Mouse (Mus musculus): ENCODE data around the gene Zbtb11. TPM values are rescaled to one million over a fixed set of nuclear protein-coding genes. Genes with fewer than 3 reads are reported as not detected.

The Zbtb11 gene
- 1.1 TPM in 2 replicates for polyA plus RNA-seq (2012; rRNA removed; ENCODE audit: low replicate concordance)

DNA sequence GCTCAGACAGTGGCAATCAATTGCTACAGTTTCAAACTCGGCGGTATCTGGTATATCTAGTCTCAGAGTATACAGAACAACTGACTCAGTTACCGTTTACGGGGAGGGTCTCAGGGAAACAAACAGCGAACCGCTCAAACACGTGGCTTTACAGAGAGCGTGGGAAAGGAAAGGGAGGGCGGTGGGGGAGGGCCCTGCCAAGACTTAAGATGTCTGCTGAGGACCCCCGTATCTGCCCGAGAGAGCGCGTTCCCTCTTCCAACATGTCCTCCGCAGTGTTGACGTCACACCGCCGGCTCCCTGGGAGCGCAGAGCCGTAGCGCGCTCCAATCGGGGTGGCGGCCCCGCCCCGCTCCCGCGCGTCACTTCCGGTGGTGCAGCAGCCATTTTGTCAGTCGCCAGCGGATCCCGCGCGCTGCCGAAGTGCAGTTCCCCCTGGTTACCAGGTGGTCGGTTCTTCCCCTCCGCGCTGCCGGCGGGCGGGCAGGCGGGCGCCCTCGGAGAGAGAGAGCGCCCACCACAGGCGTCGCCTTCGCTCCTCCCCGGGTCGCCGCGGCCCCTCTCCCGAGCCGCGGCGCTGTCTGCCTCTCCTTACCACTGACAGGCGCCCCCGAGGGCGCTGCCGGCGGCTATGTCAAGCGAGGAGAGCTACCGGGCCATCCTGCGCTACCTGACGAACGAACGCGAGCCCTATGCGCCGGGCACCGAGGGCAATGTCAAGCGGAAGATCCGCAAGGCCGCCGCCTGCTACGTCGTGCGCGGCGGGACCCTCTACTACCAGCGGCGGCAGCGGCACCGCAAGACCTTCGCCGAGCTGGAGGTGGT lies at the start of gene Zbtb11:
Gene Zbtb11, plus strand, starts transcription at position 453 of the 825 bp plus-strand sequence.

DNA sequence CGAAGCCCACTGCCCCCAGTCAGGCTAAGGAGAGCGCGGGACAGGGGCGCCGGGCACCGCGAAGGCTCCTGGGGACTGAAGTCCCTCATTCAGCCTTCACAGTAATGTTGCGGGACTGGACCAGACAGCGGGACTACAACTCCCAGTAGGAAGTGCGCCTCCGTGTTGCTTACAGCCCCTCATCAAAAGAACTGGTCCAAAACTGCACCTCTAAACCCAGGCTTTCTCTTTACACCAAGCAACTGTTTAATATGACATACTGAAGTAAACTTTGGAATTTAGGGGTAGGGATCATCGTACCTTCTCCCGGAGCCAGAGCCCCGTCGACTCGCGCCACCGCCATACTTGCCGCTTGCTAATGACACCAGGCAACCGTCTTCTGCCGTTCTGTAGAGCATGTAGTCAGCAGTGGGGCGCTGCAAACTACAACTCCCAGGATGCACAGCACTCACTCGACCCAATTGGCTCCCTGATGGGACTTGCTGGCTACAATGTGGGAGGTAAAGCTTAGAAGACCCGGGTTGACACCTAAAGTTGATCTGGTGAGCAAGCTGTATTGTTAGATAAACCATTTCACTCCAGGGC lies 39.1 kb upstream of the Zbtb11 start, which contains the start of gene Cep97:
Gene Cep97, minus strand, starts transcription at position 403 of the 585 bp plus-strand sequence.

DNA sequence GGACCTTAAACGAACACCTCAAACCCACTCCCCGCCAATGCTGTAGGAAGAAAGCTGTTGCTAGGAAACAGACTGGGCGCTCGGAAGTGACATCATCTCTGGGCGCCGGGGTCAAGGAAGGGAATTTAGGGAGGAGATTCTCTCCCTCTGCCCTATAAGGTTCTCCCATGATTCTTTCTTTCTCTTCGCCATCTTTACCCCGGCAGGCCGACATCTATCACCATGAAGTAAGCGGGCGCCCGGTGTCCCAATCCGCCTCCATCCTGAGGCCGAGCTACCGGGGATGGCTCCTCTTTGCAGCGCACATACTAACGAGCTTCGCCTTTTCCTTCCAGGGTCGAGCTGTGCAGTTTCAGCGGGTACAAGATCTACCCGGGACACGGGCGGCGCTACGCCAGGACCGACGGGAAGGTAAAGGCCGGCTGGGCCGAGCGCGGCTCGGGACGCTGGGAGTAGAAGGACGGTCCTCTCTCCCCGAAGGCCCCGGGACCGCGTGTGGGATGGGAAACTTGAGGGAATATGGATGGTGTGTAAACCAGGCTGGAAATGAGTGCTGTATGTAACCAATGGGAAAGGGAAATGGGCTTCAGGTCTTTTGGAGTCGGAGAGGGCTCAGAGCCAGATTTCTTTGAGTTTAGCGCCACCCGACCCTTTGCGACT lies 7.3 kb upstream of the Zbtb11 start, which contains the start of gene Rpl24:
Gene Rpl24, plus strand, starts transcription at position 64 of the 660 bp plus-strand sequence.

DNA sequence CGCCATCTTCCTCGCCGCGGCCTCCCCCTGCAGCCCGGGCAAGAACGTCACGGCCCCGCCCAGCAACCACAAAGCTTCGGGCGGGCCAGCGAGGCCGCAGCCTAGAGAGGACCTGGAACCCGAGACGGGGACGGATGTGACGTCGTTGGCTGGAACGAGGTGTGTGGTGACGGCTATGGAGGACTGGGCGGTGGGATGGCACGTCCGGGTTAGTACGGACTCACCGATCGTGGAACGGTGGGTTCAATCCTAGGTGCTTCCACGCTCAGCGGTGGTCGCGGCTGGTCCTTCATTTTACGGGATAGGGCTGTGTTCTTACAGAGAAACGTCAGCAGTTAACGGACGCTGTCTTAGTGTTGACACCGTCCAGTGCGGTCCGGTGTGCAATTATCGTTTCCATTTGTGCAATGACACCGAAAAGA lies 56.0 kb downstream of the Zbtb11 start, which contains the start of gene Pcnp:
Gene Pcnp, minus strand, starts transcription at position 79 of the 422 bp plus-strand sequence.

DNA sequence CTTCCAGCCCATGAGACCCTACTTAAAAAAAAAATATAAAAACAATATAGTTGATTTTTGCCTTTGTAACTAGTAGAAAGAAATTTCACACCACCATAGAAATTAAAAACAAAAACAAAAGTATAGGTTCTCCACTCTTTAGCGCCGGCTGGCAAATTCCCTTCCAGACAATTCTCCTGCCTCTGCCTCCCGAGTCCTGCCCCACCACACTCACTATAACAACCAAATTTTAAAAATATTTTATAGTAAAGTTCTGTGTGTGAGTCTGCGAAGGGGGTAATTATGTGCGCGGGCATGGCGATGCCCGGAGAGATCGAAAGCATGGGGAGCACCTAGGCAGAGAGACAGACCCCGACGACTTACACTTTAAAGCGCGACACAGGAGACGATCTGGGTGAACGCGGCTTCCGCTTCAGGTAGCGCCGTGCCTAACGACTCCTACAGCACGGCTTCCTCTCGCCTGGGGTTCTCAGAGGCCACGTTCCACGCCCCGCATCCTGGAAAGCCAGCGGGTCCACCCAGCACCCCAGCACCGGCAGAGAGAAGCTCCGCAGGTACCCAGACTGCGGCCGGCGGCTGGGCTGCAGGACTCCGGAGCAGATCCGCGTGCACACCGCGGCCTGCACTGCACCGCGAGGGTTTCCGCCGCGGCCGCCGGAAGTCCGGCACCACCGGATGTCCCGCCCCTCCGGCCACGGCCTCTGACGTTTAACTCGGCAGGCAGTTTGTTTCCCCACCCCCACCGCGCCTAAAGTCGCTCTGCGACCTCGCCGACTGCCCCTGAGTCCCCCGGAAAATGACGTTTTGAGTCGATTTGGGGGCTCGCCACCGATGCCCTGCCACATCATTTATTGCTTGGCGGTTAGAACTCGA lies 63.7 kb downstream of the Zbtb11 start, which contains the start of gene Trmt10c:
Gene Trmt10c, minus strand, starts transcription at position 682 of the 873 bp plus-strand sequence.

DNA sequence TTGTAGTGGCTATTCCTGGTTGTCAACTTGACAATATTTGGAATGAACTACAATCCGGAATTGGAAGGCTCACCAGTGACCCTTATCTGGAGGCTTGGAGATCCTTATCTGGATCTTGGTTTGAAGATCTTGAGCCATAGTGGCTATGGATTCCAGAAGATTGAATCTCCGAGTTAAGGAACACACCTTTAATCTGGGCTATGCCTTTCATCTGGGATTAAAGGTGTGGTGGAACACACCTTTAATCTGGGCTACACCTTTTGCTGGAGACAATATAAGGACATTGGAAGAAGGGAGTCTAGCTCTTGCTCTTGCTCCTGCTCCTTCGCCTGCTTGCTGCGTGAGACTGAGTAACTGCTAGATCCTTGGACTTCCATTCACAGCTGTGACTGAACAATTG lies 74.4 kb downstream of the Zbtb11 start, which contains the start of gene Senp7:
Gene Senp7, plus strand, starts transcription at position 301 of the 400 bp plus-strand sequence.

Other genes starting within 250 kb of the Zbtb11 start
- 44.9 and 72.7 TPM in 2 replicates for gene Nfkbiz, start 135.0 kb upstream of the Zbtb11 start, polyA plus RNA-seq (2012; rRNA removed; ENCODE audit: low replicate concordance)
- gene Nxpe3, start 78.6 kb upstream of the Zbtb11 start, polyA plus RNA-seq (2012; rRNA removed; ENCODE audit: low replicate concordance): 0.12 and 0.39 TPM in 2 replicates
- gene Cep97, start 39.0 kb upstream of the Zbtb11 start, polyA plus RNA-seq (2012; rRNA removed; ENCODE audit: low replicate concordance): 0.02 and 0.07 TPM in 2 replicates
- gene Rpl24, start 7.6 kb upstream of the Zbtb11 start, polyA plus RNA-seq (2012; rRNA removed; ENCODE audit: low replicate concordance): 12.0 and 12.5 TPM in 2 replicates
- gene Pcnp, start 55.9 kb downstream of the Zbtb11 start, polyA plus RNA-seq (2012; rRNA removed; ENCODE audit: low replicate concordance): 1.6 and 1.8 TPM in 2 replicates
- gene Trmt10c, start 63.9 kb downstream of the Zbtb11 start, polyA plus RNA-seq (2012; rRNA removed; ENCODE audit: low replicate concordance): 1.7 and 3.9 TPM in 2 replicates
- gene Senp7, start 74.5 kb downstream of the Zbtb11 start, polyA plus RNA-seq (2012; rRNA removed; ENCODE audit: low replicate concordance): 0.40 and 0.53 TPM in 2 replicates
- gene Impg2, start 230.4 kb downstream of the Zbtb11 start, polyA plus RNA-seq (2012; rRNA removed; ENCODE audit: low replicate concordance): 0.04 TPM in 1 of 2 replicates, not detected in the other